Comparison of ENCODE assay signal across 11 mouse cellular contexts in genomic region chr14:68196762-68197469, GRCm38 (mm10).
DNase-seq lines count a peak whose midpoint lies in the region; ATAC-seq and TF ChIP-seq lines count a peak whose summit lies in the region.
"Had no signal": no experiment of that assay in that cellular context is flagged by ENCODE, and none has a peak within 500 bp of the region (broad histone marks: within the 10 kb centered on the region; RNA-seq: fewer than 3 reads in every experiment).

No protein-coding gene starts in this region.

- no peaks in the 10 kb centered on the region for H3K36me3 ChIP-seq in forebrain, postnatal 0 days (ENCODE audit: insufficient read depth)
- H3K36me3 ChIP-seq in midbrain, embryonic 11.5 days (ENCODE audit: control insufficient read depth, insufficient read depth, low read length): no peaks in the 10 kb centered on the region
- H3K36me3 ChIP-seq: limb, embryonic 15.5 days had no signal

- peak; percentile 92 for ATAC-seq in forebrain, postnatal 0 days
- ATAC-seq in midbrain, embryonic 11.5 days (ENCODE audit: low FRiP score): peak; percentile 38; the same call in 1 of the 2 replicates

- H3K27me3 ChIP-seq in forebrain, postnatal 0 days (ENCODE audit: insufficient read depth, low read length): no peaks in the 10 kb centered on the region
- H3K27me3 ChIP-seq in midbrain, embryonic 11.5 days (ENCODE audit: control insufficient read depth, insufficient read depth, low read length): no peaks in the 10 kb centered on the region

- peak overlapping the region; percentile 68 for H3K27ac ChIP-seq in forebrain, postnatal 0 days (ENCODE audit: low read depth, low read length)
- no peak overlapping the region for H3K27ac ChIP-seq in midbrain, embryonic 11.5 days (ENCODE audit: low read depth, low read length)
- H3K27ac ChIP-seq: limb, embryonic 15.5 days had no signal

- H3K9me3 ChIP-seq in forebrain, postnatal 0 days (ENCODE audit: low read length): no peaks in the 10 kb centered on the region
- H3K9me3 ChIP-seq in midbrain, embryonic 11.5 days (ENCODE audit: control insufficient read depth, low read length): no peaks in the 10 kb centered on the region
- H3K9me3 ChIP-seq: limb, embryonic 15.5 days had no signal

- TF ChIP-seq POLR2A in lung, adult 2 months (IDR thresholded peaks at IDR 0.05; ENCODE audit: borderline replicate concordance, extremely low read depth, low read depth, low read length): no peak

- WGBS in forebrain, postnatal 0 days: 10% methylated on average over 9 of the region's 9 CpGs
- WGBS in midbrain, embryonic 11.5 days: 48% methylated on average over 9 of the region's 9 CpGs
- 41% methylated on average over 9 of the region's 9 CpGs for WGBS in lung, adult 2 months

- intact Hi-C loops in left cerebral cortex, postnatal 14 days (cut with DNase I): no loop called here

- TF ChIP-seq CTCF in forebrain, postnatal 0 days (IDR thresholded peaks at IDR 0.05; ENCODE audit: low read depth): no peak
- TF ChIP-seq CTCF in lung, adult 2 months (IDR thresholded peaks at IDR 0.05; ENCODE audit: insufficient read depth, low read length): no peak

- no peak overlapping the region for H3K4me3 ChIP-seq in forebrain, postnatal 0 days (ENCODE audit: low read depth, low read length)
- no peak overlapping the region for H3K4me3 ChIP-seq in midbrain, embryonic 11.5 days (ENCODE audit: low read depth, low read length)
- no peak overlapping the region for H3K4me3 ChIP-seq in lung, adult 2 months (replicated peaks; ENCODE audit: extremely low read depth, low read depth, low read length)
- H3K4me3 ChIP-seq: limb, embryonic 15.5 days had no signal

- peak; percentile 0 for DNase-seq in heart, adult 11 months
- DNase-seq in heart, postnatal 4 days: no peak
- DNase-seq in ZHBTc4 (ENCODE audit: low read depth, low spot score): peak; percentile 9
- DNase-seq in forebrain, postnatal 0 days: peak; percentile 62
- DNase-seq in midbrain, embryonic 11.5 days (ENCODE audit: low spot score, missing footprints): peak; percentile 89
- DNase-seq in left cerebral cortex, postnatal 14 days (ENCODE audit: low spot score in 2 of 2): no peak
- DNase-seq in cerebellum, postnatal 10 days: no peak
- DNase-seq in lung, adult 2 months: no peak
- DNase-seq: kidney, adult 9 months; lung, postnatal 4 days had no signal

- no peak overlapping the region for H3K9ac ChIP-seq in forebrain, postnatal 0 days
- peak overlapping the region; percentile 30; the same call in 1 of the 2 replicates for H3K9ac ChIP-seq in midbrain, embryonic 11.5 days (ENCODE audit: low read length)
- H3K9ac ChIP-seq: limb, embryonic 15.5 days had no signal

- H3K4me2 ChIP-seq in forebrain, postnatal 0 days (ENCODE audit: low read depth): peak overlapping the region; percentile 21
- no peak overlapping the region for H3K4me2 ChIP-seq in midbrain, embryonic 11.5 days
- H3K4me2 ChIP-seq: limb, embryonic 15.5 days had no signal

- H3K4me1 ChIP-seq in forebrain, postnatal 0 days (ENCODE audit: insufficient read depth): 0 out of 2 replicates have a peak, but pooled peaks cover 16% of the 10 kb centered on the region
- peaks cover 10% of the 10 kb centered on the region for H3K4me1 ChIP-seq in midbrain, embryonic 11.5 days (ENCODE audit: control insufficient read depth, insufficient read depth, low read length)
- H3K4me1 ChIP-seq in lung, adult 2 months (ENCODE audit: control insufficient read depth, insufficient read depth, low read length): no peaks in the 10 kb centered on the region
- H3K4me1 ChIP-seq: limb, embryonic 15.5 days had no signal

Comparison
In these comparisons a context has a peak if more than half of its experiments do, and no peak if none do; other contexts are left out.
1. DNase-seq: peak in heart, adult 11 months (single experiment), ZHBTc4 (single experiment), forebrain, postnatal 0 days (single experiment) and midbrain, embryonic 11.5 days (single experiment); none in heart, postnatal 4 days (single experiment), left cerebral cortex, postnatal 14 days (0 of 2), cerebellum, postnatal 10 days (0 of 2) and lung, adult 2 months (single experiment).